Mouse (Mus musculus) megakaryocyte-erythroid progenitor cell, adult 5-6 weeks (primary cell): ENCODE data around the gene Tubb5. TPM values are rescaled to one million over a fixed set of nuclear protein-coding genes. Genes with fewer than 3 reads are reported as not detected.

Experiments used
- ATAC-seq: replicated peaks from 2 replicates; pipeline ENCODE4 v1.8.0; 2016; ENCODE audit warnings: mild to moderate bottlenecking, inconsistent platforms; ENCODE audit not compliant: severe bottlenecking, poor library complexity, low FRiP score, low TSS enrichment
- total RNA-seq, 2 experiments: library from RNA; stranded (forward) in 1 of 2; stranded (reverse) in 1 of 2; fragments of 200-1000, 215-1000 nt in 1 of 2; fragments of >200 nt in 1 of 2; fragmentation: Nextera tagmentation in 1 of 2; gene quantifications; 2 replicates each; pipeline ENCODE4 v1.2.3; 2014 to 2017

Gene Tubb5
- total RNA-seq (2014; fragmentation: Nextera tagmentation) (823 and 947 TPM in 2 replicates), total RNA-seq (2017) (678 and 844 TPM in 2 replicates)

DNA sequence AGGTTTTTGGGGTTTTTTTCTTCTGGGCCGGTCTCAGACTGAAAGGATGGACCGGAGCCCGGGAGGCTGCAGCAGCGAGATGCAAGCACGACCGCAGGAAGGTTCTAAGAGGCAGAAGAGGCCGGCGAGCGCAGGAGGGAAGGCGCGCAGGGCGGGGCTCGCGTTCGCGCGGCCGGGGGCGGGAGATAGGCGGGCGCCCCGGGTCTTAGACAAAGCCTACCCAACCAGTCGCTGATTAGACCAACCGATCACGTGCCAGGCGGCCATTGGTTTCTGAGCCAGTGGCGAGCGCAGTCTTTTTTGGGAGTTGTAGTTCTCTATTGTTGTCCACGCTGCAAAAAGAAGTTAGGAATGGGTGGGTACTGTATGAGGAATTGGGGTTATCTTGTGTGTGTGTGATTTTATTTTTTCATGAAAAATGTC, at the start of gene Tubb5:
TSS of gene Tubb5 (minus strand) at position 185 of the 423 bp plus-strand sequence.
- peak; percentile 57 for ATAC-seq

DNA sequence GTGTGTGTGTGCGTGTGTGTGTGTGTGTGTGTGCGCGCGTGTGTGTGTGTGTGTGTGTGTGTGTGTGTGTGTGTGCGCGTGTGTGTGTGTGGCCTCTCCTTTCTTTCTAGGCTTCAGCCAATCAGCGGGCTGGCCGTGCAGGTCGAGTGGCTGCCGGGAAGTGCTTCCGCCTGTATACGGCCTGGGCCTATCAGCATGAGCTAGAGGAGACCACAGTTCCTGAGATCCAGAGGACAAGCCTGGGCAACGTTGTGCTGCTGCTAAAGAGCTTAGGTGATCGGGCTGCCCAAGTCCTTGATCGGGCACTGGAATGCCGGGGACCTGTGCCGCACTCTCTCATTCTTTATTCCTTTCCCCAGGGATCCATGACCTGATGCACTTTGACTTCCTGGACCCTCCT, 49.6 kb upstream of the Tubb5 start:
- no peak for ATAC-seq

DNA sequence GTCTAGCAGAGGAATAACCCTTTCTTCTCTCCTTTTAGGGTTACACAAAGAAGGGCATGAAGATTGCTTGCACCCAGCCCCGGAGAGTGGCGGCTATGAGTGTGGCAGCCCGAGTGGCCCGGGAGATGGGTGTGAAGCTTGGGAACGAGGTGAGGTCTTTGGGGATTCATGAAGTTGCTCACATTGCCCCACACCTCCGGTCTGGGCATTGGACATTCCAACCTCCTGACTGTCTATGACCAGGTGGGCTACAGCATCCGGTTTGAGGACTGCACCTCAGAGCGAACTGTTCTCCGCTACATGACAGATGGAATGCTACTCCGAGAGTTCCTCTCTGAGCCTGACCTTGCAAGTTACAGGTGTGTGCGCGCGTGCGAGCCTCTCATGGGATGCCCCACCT, 45.7 kb upstream of the Tubb5 start:
- no peak for ATAC-seq

DNA sequence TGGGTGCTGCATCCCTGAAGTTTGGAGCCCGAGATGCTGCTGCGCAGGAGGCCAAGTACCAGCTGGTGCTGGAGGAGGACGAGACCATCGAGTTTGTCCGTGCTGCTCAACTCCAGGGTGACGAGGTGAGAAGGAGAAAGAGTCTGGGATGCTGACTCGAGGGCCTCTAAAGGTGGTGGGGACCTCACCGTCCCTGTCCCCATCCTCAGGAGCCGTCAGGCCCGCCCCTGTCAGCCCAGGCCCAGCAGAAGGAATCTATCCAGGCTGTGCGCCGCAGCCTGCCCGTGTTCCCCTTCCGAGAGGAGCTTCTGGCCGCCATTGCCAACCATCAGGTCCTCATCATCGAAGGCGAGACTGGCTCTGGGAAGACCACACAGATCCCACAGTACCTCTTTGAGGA, 44.8 kb upstream of the Tubb5 start:
- no peak for ATAC-seq

DNA sequence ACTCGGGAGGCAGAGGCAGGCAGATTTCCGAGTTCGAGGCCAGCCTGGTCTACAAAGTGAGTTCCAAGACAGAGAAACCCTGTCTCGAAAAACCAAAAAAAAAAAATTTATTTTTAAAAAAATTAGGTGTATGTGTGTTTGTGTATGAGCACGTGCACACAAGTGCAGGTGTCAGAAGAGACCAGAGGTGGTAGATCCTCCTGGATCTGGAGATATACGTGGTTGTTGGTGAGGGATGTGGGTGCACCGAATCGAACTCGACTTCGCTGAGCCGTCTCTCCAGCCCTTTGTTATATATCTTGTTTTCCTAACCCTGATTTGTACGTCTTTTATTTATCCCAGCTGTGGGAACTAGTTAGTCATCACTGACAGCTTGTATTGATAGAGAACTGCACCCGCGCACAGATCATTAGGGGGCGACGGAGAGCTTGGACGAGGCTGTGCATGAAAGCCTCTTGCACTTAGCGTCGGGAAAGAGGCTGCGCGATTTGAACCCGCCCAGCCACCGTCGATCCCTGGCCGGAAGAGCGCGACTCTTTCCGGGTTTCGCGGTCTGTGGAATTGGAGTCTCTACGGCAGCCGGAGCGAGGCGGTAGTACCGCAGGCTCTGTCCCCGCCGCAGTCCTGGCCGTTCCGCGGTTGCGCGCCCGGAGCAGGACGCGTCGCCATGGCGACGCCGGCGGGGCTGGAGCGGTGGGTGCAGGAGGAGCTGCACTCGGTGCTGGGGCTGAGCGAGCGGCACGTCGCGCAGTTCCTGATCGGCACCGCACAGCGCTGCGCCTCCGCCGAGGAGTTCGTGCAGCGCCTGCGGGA, 41.3 kb upstream of the Tubb5 start, which contains the start of gene Dhx16:
TSS of gene Dhx16 (plus strand) at position 575 of the 813 bp plus-strand sequence.
- peak; percentile 94 for ATAC-seq

DNA sequence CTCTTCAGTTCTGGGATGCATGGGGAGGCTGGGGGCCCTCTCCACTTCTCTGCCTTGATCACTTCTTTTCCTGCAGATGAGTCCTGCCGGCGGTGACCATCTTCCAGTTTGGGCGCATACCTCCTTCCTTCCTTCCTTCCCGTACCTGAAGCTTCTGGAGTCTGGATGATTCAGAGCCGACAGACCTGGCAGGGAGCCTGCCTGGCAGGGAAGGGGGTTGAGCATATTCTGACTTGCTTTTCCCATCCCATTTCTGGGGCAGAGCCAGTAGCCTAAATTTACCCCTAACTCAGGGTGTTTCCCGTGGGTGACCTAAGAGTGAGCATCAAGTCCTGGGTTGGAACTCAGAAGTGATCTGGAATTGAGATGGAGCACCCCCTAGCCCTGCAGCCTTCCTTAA, 36.6 kb upstream of the Tubb5 start:
- no peak for ATAC-seq

DNA sequence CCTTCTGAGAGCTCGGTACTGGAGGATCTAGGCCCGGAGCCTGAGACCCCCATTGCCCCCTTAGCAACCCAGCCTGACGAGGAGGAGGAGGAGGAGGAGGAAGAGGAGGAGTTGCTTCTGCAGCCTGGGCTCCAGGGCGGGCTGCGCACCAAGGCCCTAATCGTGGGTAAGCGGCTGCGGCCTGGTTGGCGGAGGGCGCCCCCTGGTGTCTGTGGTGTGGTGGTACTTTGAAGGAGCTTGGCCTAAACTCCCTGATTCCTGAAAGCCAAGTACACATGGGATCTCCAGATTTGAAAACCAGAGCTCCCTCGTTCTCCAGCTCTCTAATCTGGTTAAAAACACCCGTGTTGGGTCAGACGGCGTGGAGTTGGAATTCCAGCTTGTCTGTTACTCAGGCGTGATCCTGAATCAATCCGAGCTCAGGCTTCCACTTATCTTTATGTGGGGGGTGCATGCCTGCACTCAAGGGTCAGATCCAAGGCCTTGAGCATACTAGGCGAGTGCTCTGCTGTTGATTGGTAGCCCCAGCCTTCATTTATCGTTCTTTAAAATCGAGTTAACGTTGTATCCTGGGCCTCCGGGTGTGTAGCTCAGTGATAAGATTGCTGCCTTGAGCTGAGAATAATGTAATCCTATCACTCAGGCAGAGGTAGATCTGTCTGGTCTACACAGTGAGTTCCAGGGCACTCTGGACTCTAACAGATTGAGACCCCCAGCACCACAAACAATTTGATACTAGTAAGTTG, 35.8 kb upstream of the Tubb5 start:
- peak; percentile 80 for ATAC-seq

DNA sequence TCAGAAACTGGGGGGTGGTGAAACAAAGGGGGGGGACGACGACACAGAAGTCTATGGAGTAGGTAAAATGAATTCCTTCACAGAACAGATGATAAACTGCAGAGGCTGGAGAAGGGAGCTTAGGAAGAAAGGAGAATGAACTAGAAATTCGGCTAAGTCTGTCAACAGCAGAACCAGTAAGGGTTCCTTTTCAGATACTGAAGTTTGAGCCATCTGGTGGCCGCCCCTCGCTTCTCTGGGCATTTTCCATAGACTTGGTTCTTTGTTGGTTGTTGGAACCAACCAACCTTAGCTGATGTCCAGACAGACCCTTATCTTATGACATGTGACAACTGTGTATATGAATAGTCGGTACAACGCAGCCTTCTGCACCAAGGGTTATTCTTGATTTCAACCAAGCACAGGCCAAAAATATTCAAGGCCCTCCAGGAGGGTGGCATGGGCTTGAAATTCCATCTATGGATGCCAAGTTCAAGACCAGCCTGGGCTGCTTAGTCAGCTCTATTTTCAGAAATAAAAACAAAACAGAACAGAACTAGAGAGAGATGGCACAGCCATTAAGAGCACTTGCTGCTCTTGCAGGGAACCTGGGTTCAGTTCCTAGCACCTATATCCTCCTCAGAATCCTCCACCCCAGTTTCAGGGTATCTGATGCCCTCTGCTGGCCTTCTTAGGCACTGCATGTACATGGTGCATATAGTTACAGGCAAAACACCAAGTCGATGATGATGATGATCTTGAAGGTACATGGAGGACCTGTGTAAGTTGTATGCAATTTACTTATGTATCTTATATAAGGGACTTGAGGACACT, 33.0 kb upstream of the Tubb5 start:
- ATAC-seq, result no peak

DNA sequence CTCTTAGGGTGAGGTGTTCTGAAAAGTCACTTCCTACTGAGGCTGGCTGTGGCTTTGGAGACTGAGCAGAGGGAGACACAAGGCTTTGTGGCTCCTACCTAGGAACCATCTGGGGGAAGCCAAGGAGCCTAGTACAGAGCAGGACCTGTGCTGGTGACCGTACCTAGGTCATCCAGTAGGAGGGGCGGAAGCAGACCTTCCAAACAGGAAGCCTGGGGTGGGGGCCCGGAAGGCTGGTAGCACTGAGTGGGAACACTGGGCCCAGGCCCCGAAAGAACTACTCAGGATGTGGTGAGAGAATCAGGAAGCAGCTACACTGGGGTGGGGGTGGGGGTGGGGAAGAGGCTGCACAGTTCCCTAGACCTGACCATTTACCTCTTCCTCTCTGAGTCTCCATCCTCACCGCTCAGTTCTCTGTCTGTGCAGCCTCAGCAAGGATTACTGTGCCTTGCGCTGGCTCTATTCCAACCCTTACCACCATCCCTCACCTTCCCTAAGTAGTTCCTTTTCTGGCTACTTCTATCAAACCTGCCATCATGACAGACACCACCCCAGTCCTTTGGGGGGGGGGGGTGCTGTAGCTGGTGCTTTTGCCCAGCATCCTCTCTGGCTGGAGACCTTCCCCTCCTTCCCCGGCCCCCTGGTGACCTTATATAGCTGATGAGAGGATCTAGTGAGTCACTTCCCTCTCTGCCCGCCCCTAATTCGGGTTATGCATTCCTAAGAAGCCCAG, 32.2 kb upstream of the Tubb5 start:
- ATAC-seq, result no peak

DNA sequence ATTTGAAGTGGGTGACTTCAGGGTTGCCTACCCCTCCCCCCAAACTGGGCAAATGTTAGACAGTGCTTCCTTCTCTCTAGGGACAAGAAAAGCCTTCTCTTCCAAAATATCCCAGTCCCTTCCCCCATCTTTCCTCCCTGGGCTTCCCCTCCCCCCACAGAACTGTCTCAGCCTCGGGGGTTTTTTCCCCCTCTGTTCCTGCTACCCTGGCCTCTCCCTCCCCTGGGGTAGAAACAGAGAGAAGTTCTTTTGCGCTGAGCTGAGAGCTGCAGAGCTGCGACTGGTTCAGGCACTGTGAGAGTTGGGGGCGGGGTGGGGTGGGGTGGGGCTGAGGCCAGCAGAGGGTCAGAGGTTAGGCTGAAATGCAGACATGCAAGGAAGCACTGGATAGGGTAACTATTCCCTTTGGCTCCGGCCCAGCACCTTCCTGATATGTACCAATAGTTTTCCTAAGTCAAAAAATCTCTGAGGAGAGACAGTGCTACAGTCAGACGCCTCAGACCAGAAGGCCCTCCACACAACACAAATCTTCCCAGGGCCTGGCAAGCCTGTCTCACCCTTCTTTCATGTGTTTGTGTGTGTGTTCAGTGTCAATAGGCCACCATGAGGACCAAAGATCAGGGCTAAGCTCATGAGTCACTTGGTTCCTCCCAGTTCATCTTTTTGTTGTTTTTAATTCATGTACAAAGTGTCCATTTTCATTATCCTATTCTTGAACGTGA, 31.4 kb upstream of the Tubb5 start:
- ATAC-seq, result no peak

DNA sequence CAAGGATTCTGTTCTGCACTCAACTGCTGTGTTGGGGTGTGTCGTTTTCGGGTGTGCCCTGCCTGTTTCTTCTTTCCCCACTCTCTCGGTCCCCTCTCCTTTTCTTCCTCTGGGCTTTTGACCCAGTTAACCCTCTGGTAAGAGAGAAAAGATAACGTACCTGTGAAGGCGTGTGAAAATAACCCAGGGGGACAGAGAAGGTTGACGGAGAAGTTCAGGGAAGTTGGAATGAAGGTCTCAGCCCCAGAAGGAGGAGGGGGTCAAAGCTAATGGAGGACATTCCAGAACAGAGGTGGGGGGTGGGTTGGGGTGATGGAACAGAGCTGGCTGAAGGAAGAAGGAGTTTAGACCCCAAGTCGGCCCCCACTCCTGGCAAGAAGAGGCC, 30.8 kb upstream of the Tubb5 start:
- no peak for ATAC-seq

DNA sequence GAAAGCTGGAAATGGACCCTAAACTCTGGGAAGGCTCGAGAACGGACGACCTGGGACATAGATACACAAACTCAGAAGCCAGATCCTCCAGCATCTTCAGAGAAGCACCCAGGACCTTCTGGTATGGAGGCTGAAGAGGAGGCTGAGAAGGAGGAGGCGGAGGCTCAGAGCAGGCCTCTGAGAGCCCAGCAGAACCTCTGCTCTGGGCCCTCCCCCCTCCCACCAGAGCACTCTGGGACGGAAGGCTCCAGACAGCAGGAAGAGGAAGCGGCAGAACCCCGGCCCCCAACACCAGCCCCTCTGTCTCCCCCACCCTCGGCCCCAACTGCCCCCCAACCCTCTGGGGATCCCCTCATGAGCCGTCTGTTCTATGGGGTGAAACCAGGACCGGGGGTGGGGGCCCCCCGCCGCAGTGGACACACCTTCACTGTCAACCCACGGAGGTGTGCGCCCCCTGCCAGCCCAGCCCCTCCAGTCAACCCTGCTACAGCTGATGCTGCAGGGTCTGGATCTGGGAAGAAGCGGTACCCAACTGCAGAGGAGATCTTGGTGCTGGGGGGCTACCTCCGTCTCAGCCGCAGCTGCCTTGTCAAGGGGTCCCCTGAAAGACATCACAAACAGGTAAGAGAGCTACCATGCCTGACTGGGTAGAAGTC, 30.2 kb upstream of the Tubb5 start:
- no peak for ATAC-seq

DNA sequence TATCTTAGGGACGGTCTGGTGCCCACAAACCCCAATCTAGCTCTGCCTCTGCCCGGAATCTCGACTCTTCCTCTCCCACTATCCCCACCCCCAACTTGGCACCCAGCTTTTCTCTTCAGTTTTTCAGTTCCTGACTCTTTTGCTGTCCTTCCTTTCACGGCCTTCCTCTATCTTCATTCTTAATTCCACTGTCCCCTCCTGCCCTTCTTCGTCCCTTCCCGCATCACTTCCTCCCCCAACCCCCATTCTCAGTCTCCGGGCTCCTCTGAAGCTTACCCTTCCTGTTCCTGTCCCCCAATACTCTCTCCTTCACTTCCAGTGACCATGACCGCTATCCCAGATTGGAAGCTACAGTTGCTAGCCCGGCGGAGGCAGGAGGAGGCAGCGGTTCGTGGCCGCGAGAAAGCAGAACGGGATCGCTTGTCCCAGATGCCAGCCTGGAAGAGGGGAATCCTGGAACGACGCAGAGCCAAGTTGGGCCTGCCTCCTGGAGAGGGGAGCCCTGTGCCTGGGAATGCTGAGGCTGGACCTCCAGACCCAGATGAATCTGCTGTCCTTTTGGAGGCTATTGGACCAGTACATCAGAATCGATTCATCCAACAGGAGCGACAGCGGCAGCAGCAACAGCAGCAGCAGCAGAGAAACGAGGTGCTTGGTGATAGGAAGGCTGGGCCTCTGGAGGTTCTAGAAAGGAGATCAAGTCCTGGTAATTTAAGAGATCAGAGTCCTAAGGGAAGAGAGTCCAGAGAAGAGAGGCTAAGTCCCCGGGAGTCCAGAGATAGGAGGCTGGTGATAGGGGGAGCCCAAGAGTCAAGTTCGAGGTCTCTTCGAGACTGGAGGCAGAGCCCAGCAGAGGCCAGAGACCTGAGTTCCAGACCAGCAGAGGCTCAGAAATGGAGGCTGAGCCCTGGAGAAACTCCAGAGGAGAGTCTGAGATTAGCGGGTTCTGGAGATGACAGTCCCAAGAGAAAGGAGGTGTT, 29.1 kb upstream of the Tubb5 start:
- ATAC-seq, result no peak

DNA sequence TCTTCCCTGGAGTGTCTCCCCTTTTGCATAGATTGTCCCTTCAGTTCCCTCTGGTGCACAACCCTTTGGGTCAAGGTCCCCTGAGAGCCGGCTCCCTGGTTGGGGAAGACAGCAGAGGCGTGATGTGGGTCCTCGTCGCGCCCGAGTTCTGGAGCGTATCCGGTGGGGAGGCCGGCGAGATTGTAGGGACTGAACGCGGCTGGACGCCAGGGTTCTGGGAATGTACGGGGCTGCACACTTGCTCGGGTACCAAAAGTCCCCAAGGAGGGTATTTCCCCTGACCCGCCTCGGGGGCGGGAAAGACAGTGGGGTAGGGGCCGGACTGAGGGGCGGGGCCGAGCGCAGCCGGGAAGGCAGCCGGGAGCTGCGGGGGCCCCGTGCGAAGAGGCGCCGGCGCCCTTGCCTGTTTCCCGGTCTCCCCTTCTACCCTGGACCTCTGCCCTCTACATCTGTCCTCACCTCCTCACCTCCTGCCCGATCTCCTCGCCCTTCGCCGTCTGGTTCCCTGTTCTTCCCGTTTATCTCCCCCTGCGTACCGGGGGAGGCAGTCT, 28.2 kb upstream of the Tubb5 start:
- no peak for ATAC-seq

DNA sequence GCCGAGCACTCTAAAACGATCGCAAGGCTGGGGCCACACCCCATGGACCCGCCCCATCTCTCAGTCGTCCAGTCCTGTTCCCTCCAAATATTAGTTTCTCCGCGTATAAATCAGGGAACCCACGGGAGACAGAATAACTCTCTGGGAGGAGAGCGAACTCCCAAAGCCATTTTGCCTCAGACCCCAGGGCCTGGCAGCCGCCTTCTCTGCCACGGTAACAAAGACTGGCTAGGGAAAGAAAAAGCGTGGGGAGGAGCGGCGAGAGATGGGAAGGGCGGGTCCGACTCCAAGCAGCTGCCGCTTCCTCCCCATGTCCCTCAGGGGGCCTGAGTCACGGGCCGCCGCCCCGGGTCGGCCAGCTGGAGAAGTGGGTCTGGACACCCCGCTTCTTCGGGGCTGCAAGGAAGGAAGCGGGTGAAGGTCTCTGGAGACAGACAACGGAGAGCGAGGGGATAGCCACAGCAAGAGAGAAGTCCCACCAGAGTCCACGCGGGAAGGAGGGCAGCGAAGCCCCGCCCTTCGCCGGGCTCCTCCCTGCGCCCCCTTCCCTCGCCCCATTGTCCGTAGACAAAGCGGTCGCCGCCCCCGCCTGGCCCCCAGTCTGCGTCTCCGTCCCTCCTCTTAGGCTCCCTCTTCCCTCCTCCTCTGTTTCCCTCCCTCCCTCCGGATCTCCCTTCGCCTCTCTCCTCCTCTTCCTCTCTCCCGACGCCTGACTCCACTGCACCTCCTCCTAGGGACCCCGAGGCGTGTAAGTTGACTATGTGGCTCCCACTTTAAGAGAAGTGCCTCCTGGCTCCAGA, 27.6 kb upstream of the Tubb5 start, which contains the start of gene Ppp1r18:
TSS of gene Ppp1r18 (plus strand) at position 113 of the 800 bp plus-strand sequence.
- no peak for ATAC-seq

DNA sequence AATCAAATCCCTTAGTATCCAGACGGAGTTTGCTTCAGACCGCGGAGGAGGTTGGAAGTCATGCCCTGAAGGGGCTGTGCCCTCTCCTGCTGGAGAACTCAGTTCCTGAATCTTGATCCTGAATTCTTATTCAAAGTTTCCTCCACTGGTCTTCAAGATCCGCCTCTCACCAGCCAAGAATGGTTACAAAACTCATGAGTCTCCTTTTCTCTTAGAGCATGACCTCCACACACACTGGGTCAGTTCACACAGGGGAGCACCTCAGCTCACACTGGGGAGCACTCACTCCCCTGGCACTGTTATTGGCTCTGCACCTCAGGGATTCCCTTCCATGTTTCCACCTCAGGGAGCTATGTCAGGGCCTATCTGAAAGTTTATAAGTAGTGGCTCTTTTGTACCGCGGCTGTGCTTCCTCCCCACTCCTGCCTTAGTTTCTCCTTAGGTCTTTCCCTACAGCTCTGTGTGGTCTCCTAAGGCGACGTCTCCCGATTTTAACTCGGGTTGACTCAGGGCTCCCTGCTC, 26.8 kb upstream of the Tubb5 start:
- no peak for ATAC-seq
